Mouse (Mus musculus) macrophage (primary cell): ENCODE results near the gene Rgma. TPM values are rescaled to one million over a fixed set of nuclear protein-coding genes. Genes with fewer than 3 reads are reported as not detected.

Experiments
- H3K27ac ChIP-seq: fragments of 350-480 bp; formaldehyde crosslinking; 2 replicates; pipeline ENCODE4 v1.9.0; 2021
- H3K36me3 ChIP-seq: fragments of 350-480 bp; formaldehyde crosslinking; 2 replicates; pipeline ENCODE4 v1.9.0; 2021; ENCODE audit errors: inconsistent target
- H3K4me3 ChIP-seq: fragments of 350-480 bp; formaldehyde crosslinking; 2 replicates; pipeline ENCODE4 v1.9.0; 2021; ENCODE audit errors: inconsistent target
- H3K79me2 ChIP-seq: fragments of 350-480 bp; formaldehyde crosslinking; 2 replicates; pipeline ENCODE4 v1.9.0; 2021; ENCODE audit errors: inconsistent target
- WGBS: methylation state at CpG from one replicate; pipeline ENCODE4 v1.1.7; 2026; ENCODE audit warnings: inconsistent platforms; ENCODE audit not compliant: missing documents; 5-methylcytosine and 5-hydroxymethylcytosine counted together
- polyA plus RNA-seq: library from polyadenylated mRNA; stranded (reverse); fragments of 250-400 nt; gene quantifications from 3 replicates; pipeline ENCODE4 v1.2.4, GENCODE M21; 2018; ENCODE audit warnings: inconsistent platforms

Gene Rgma
- polyA plus RNA-seq, 1 experiment from 2014 or later, result not detected

DNA sequence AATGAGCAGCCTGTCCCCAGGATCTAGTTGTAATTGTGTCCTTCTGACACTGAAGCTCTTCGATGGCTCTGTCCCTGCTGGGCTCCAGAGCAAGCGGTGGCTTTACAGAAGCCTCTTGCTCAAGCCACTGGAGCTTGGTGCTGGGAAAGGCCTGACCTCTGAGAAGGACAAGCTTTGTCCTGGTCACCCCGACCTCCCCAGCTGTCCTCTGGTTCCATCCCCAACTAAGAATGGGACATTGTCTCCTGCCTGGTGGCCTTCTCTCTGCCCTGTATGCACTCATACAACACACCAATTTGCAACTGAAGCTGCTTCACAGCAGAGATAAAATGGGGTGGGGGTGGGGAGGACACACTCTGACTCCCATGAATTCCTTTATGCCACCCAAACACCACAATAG lies 48.9 kb downstream of the Rgma start:
- Histone ChIP-seq H3K27ac (no peak overlapping the region), H3K79me2 (no peaks in the 10 kb centered on the region), H3K36me3 (peaks cover 12% of the 10 kb centered on the region), H3K4me3 (no peak overlapping the region)
- WGBS, result 75% methylated on average over 3 of the region's 3 CpGs

DNA sequence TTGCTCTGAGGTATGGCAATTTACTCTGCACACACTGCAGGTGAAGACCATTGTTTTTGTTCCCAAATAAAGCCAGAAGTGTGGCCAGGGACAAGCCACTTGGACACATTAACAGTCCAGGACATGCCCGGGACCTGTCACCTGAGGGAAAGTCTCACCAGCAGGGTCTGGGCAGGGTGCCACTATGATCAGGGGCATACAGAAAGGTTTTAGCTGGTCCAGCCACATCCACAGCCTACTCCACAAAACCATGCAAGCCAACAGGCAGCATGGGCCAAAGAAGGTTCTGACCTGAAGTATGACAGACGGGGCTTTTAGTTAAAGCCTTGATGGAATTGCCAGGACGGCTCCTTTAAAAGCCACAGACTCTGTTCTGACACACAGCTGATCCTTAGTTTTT lies 49.4 kb downstream of the Rgma start:
- H3K4me3 ChIP-seq, result no peak overlapping the region
- H3K79me2 ChIP-seq, result no peaks in the 10 kb centered on the region
- H3K36me3 ChIP-seq, result peaks cover 17% of the 10 kb centered on the region
- 92% methylated on average over 3 of the region's 3 CpGs for WGBS
- no peak overlapping the region for H3K27ac ChIP-seq

DNA sequence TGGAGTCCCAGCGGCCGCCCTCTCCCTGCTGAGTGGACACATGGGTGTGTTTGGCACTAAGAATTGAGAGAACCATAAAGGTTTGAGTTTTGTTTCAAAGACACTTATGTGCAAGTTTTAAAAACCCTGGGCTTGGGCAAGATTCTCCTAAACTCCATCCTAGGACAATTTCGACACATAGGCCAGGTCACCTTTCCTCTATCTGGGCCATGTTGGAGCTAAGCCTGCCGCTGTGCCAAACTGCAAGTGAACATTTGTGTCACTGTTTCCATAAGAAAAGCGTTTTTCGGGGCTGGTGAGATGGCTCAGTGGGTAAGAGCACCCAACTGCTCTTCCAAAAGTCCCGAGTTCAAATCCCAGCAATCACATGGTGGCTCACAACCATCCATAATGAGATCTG lies 50.1 kb downstream of the Rgma start:
- H3K27ac ChIP-seq, result no peak overlapping the region
- WGBS, result 91% methylated on average over 6 of the region's 7 CpGs
- H3K36me3 ChIP-seq, result peaks cover 20% of the 10 kb centered on the region
- H3K4me3 ChIP-seq, result no peak overlapping the region
- H3K79me2 ChIP-seq, result no peaks in the 10 kb centered on the region

DNA sequence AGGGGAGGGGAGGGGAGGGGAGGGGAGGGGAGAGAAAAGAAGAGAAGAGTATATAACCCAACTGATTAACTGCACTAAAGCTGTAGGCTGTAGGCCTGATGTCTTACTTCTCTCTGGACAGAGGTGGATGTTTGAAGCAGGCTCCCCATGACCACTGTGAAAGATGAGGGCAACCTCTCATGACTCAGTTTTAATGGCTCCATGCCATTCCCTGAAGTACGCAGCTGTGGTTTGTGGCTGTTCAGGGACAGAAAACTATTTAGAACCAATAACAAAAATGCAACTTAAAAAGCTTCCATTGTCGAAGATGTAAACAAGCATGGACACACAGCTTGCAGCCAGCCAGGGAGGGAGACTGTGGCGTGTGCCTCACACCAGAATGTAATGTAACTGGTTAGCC lies 50.9 kb downstream of the Rgma start:
- Histone ChIP-seq H3K4me3 (no peak overlapping the region), H3K79me2 (no peaks in the 10 kb centered on the region), H3K36me3 (peaks cover 20% of the 10 kb centered on the region), H3K27ac (no peak overlapping the region)
- 85% methylated on average over 3 of the region's 3 CpGs for WGBS

- Histone ChIP-seq H3K4me3 (no peak overlapping the region), H3K36me3 (peaks cover 24% of the 10 kb centered on the region), H3K79me2 (no peaks in the 10 kb centered on the region), H3K27ac (no peak overlapping the region)
- 75% methylated on average over 8 of the region's 8 CpGs for WGBS
Observed at GRCm38 (mm10) chr7:73426752-73427386, 51.6 kb downstream of the Rgma start.

- Histone ChIP-seq H3K4me3 (no peak overlapping the region), H3K36me3 (peaks cover 24% of the 10 kb centered on the region), H3K27ac (no peak overlapping the region), H3K79me2 (no peaks in the 10 kb centered on the region)
- 98% methylated on average over 6 of the region's 6 CpGs for WGBS
Observed at GRCm38 (mm10) chr7:73427794-73428193, 52.5 kb downstream of the Rgma start.

- H3K36me3 ChIP-seq, result peaks cover 25% of the 10 kb centered on the region
Observed at GRCm38 (mm10) chr7:73428525-73428924, 53.2 kb downstream of the Rgma start.

DNA sequence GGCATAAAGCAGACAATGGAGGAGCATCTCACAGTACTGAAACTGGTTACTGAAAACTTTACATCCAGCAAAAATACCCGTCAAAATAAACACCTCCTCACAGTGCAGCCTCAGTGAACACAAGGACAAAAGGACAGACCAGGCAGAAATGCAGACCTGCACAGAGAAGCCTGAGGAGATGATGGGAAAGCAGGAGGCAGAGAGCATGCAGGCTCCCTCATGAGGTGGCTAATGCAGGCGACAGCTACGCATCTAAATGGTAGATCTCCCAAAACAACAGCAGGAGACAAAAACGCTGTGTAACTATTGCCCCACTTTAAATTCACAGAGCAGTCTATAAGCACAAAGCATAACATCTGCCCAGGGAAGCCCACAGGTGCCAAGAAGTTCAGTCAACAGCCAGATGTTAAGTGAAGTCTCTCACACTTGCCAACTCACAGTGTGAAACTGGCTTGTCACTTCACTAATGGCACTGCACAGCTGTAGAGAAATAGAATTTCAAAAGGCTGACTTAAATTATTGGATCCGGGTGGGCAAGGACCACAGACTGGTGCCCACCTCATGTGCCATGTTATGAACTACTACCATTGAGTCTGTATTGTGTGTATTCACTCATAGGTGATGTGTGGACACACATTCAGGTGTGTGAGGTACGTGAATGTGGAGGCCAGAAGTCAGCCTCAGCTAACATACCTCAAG lies 58.5 kb downstream of the Rgma start:
- 94% methylated on average over 6 of the region's 6 CpGs for WGBS
- Histone ChIP-seq H3K27ac (no peak overlapping the region), H3K4me3 (no peak overlapping the region), H3K79me2 (peaks cover 3% of the 10 kb centered on the region; the same call in 1 of the 2 replicates), H3K36me3 (peaks cover 57% of the 10 kb centered on the region)

More at GRCm38 (mm10) chr7:73428525-73428924, 53.2 kb downstream of the Rgma start:
- Histone ChIP-seq H3K79me2 (peaks cover 3% of the 10 kb centered on the region; the same call in 1 of the 2 replicates), H3K4me3 (no peak overlapping the region), H3K27ac (no peak overlapping the region)
- WGBS, result 91% methylated on average over 3 of the region's 3 CpGs

GRCm38 (mm10) chr7:73434336-73434677 lies 59.0 kb downstream of the Rgma start:
- peaks cover 57% of the 10 kb centered on the region for H3K36me3 ChIP-seq
- WGBS, result 100% methylated on average over 2 of the region's 2 CpGs
- no peak overlapping the region for H3K4me3 ChIP-seq
- H3K27ac ChIP-seq, result peak overlapping the region; percentile 49; the same call in 1 of the 2 replicates
- H3K79me2 ChIP-seq, result peaks cover 3% of the 10 kb centered on the region; the same call in 1 of the 2 replicates

- H3K36me3 ChIP-seq, result peaks cover 63% of the 10 kb centered on the region
- 84% methylated on average over 12 of the region's 12 CpGs for WGBS
- peak overlapping the region; percentile 49 for H3K27ac ChIP-seq
- H3K79me2 ChIP-seq, result peaks cover 3% of the 10 kb centered on the region; the same call in 1 of the 2 replicates
- H3K4me3 ChIP-seq, result no peak overlapping the region
Observed at GRCm38 (mm10) chr7:73435685-73436084, 60.4 kb downstream of the Rgma start.

DNA sequence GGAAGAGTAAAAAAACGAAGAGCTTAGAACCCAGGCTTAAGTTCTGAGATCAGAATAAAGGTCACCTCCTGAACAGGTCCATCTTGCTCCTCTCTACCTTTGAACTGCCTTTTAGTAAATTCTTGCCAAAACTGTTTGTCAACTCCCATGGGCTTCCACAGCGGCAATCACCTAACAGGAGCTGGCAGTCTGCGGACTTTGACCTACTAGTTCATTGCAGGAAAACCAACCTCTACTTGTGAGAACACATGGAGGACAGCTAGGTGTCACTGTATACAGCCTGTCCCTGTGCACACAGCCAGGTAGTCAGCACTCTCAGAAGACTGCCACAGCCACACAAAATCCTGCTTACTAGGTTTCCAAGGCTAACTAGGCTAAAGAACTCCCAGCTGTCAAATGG lies 66.5 kb downstream of the Rgma start:
- WGBS, result 98% methylated on average over 3 of the region's 3 CpGs
- peaks cover 96% of the 10 kb centered on the region for H3K36me3 ChIP-seq
- no peak overlapping the region for H3K4me3 ChIP-seq
- no peak overlapping the region for H3K27ac ChIP-seq
- H3K79me2 ChIP-seq, result no peaks in the 10 kb centered on the region

GRCm38 (mm10) chr7:73442246-73442645 lies 66.9 kb downstream of the Rgma start:
- Histone ChIP-seq H3K36me3 (peaks cover 100% of the 10 kb centered on the region), H3K79me2 (no peaks in the 10 kb centered on the region), H3K4me3 (no peak overlapping the region), H3K27ac (no peak overlapping the region)
- WGBS, result 94% methylated on average over 4 of the region's 4 CpGs

DNA sequence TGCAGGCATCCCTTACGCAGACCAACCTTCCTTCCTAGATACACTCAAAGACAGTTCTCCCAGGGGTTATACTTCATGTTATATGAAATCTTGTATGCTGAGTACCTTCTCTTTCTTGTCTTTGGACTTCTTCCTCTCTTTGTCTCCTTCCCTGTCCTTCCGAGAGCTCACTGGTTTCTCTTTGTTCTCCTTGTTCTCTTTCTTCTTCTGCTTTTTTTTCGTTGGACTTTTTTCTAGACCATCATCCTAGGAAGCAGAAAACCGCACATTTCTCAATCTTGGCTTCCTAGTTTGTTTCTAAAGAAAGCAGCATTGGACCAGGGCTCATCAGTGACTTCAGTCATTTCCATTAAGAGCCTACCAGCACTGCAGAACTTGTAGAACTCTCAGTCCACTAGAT lies 76.3 kb downstream of the Rgma start:
- Histone ChIP-seq H3K27ac (peak overlapping the region; percentile 73), H3K4me3 (no peak overlapping the region), H3K36me3 (peaks cover 67% of the 10 kb centered on the region), H3K79me2 (no peaks in the 10 kb centered on the region)
- WGBS, result 27% methylated on average over 4 of the region's 4 CpGs

- Histone ChIP-seq H3K4me3 (no peak overlapping the region), H3K27ac (peak overlapping the region; percentile 73), H3K79me2 (no peaks in the 10 kb centered on the region), H3K36me3 (peaks cover 63% of the 10 kb centered on the region)
- 45% methylated on average over 2 of the region's 3 CpGs for WGBS
Observed at GRCm38 (mm10) chr7:73452187-73452808, 77.0 kb downstream of the Rgma start.

DNA sequence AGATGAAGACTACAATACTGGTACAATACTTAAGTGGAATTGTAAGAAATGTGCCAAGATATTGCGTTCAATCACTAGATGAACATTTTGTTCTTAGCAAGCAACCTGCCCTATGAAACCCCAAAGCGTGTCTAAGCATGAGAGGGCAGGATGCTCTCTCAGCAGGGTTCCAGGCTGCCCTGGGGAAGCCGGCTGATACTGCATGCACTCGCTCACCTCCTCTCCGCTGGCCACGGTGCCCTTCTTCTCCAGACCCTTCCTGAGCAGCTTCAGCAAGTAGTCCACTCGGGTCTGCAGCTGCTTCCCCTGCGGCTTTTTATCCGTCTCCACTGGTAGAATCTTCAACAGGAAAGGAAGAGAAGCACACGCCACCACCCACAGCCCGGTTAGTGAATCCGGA lies 78.8 kb downstream of the Rgma start:
- H3K36me3 ChIP-seq, result peaks cover 61% of the 10 kb centered on the region
- H3K27ac ChIP-seq, result no peak overlapping the region
- peaks cover 11% of the 10 kb centered on the region; the same call in 1 of the 2 replicates for H3K79me2 ChIP-seq
- H3K4me3 ChIP-seq, result no peak overlapping the region
- WGBS, result 93% methylated on average over 12 of the region's 12 CpGs
